Mouse (Mus musculus) embryo, embryonic 11 days (tissue): ENCODE data around the gene Kirrel3.

Experiments
- DNase-seq: peaks from one replicate; pipeline ENCODE4 v3.0.0-alpha.2; 2015

The Kirrel3 gene

GRCm38 (mm10) chr9:34703547-34704300 lies 218.0 kb downstream of the Kirrel3 start:
- no peak for DNase-seq

DNA sequence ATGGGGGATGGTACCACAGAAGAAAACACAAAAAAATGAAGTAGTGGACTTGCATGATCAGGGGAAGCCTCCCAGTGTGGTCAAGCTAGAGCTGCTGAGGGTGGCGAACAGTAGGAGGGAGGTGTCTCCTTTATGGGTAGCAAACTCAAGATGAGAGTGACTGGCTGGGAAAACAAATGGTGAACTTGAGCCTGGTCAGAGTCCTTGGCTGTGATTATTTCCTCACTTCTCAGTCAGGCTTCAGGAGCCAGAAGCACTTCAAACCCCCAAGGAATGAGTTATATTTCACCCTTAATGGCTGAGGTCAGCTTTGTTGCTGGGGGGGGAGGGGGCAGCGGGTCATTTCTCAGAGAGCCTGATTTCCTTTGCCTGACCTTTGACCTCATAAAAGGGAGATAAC lies 218.7 kb downstream of the Kirrel3 start:
- DNase-seq = peak; percentile 41

- DNase-seq = no peak
These were observed 220.7 kb downstream of the Kirrel3 start for GRCm38 (mm10) chr9:34706350-34706873.

DNA sequence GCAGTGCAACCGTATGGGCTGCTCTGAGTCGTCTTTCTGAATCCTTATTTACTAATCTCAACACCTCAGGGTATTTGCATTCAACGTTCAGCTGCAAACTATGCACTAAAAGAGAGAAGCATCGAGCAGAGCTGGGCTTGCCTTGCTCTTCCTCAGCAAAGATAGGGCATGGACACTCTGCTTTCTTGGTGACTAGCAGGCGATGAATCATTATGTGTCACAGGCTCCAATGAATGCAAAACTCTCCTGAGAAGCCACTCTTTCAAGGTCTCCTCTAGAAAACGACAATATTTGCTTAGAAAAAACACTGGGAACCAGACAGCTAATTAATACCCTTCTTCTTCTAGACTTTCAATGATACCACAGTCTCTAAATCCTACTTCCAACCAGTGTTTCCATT lies 223.0 kb downstream of the Kirrel3 start:
- no peak for DNase-seq

GRCm38 (mm10) chr9:34711996-34712395 lies 226.3 kb downstream of the Kirrel3 start:
- DNase-seq = no peak

GRCm38 (mm10) chr9:34712996-34713395 lies 227.3 kb downstream of the Kirrel3 start:
- DNase-seq = no peak

- no peak for DNase-seq
These were observed 227.8 kb downstream of the Kirrel3 start for GRCm38 (mm10) chr9:34713462-34713926.

DNA sequence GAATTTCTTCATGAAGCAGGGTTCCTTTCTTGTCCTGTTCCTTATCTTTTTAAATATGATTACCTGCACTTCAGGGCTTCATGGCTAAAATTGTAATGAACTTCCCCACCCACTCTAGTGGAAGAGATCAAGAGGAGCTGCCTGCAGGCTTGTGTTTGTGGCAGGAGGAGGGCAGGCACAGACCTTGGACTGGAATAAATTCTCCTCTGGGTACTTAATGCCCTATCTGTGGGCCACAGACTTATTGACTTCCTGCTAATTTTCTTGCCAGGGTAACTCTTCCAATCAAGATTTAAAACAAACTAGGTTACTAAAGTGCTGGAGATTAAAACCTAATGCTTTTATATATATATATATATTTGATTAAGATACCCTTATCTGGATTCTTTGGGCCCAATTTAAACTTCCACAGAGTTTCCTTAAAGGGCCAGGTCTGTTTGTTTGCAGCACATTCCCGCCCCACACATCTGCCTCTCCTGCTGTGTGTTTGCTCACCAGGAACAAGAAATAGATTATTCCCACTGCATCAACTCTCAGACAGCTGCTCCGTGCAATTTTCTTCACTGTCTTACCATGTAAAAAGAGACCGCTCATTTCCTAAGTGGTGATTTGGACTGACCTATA lies 229.4 kb downstream of the Kirrel3 start:
- no peak for DNase-seq

GRCm38 (mm10) chr9:34716476-34716875 lies 230.8 kb downstream of the Kirrel3 start:
- DNase-seq = no peak

GRCm38 (mm10) chr9:34721478-34722197 lies 235.9 kb downstream of the Kirrel3 start:
- DNase-seq = peak; percentile 18

DNA sequence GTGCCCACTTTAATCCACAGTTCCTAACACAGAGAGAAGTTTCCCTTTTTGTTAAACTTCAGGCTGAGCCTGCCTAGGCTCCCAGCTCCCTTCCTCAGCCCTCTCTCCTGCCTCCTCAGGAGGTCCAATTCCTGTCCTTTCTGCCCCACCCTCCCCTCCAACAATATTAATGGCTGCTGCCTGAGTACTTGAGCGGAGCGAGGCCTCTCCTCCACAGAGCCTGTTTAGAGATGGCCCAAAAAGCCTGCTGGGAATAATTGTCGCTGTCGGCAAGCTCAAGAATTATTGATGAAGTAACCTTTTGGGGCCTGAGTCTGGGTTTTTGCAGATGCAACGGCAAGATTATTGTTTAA lies 236.5 kb downstream of the Kirrel3 start:
- DNase-seq = peak; percentile 39

- DNase-seq = no peak
These were observed 246.8 kb downstream of the Kirrel3 start for GRCm38 (mm10) chr9:34732507-34732906.

GRCm38 (mm10) chr9:34733579-34733978 lies 247.9 kb downstream of the Kirrel3 start:
- no peak for DNase-seq

DNA sequence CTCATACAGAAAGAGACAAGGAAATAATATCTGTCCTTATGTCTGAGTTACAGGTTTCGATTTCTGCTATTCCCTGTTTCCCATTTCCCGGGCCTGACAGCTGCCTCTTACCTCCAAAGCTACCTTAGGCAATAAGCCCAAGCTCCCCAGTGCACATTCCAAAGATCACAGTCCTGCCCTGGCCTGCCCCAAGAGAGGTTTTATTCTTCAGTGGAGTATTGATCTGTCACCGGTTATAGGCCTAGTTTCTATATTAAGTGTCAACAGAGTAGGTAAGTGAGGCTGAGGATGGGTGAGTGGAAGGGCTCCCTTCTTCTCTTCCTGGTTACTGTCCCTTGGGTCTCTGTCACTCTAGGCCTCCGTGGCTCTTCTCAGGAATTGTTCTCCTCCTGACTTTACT lies 249.3 kb downstream of the Kirrel3 start:
- DNase-seq = no peak

- DNase-seq = no peak
These were observed 253.7 kb downstream of the Kirrel3 start for GRCm38 (mm10) chr9:34739431-34739830.

- no peak for DNase-seq
These were observed 255.1 kb downstream of the Kirrel3 start for GRCm38 (mm10) chr9:34740814-34741213.

GRCm38 (mm10) chr9:34748003-34748402 lies 262.3 kb downstream of the Kirrel3 start:
- peak; percentile 20 for DNase-seq

DNA sequence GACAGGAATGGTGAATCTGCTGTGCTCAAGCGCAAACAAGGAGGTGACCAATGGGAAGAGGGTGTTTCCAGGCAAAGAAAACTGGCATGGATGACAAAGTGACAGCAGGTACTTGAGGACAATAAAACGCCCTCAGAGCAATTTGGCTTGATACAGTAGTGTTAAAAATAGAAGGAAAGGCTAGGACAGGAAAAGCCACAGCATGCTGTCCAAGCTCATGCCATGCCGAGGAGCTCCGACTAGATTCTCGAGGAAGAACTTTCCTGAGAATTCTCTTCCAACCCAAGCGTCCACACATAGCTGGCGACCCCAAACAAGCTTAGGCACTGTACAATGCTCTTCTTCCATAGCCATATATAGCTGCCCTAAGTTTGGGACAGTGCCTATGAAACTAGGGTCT lies 263.5 kb downstream of the Kirrel3 start:
- DNase-seq = no peak

DNA sequence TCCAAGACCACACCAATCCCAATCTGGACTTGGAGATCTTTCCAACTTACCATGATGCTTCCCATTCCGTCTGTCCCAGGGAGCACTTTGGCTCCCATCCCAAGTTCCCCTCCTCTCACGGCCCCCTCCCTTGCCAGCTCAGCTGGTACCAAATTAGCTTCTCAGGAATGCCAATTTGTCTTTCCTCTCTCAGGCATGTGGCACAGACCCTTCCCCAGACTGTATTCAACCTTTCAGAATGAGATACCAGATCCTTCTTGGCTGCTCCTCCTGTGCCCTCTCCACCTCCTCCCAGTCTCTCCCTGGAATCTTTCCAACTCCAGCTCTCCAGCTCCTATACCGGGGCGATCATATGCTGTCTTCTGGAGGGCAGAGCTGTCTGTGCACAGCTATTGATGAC lies 264.2 kb downstream of the Kirrel3 start:
- DNase-seq = no peak

DNA sequence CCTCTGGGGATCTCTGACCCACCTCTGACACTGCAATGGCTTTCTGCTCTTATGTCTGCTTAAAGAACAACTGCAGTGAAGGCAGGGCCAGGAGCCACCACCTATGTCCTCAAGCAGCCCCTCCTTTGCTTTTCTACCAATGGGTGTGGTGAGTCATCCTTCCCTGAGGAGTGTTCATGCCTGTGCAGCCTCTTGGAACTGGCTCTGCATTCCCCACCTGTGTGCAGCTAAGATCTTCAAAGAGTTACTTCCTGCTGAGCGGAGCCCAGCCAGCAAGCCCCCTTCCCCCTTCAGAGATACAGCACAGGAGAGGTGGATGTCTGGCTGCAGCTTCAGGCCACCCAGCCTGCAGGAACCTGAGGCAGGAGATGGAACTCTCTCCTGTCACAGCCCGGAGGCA lies 265.2 kb downstream of the Kirrel3 start:
- no peak for DNase-seq

GRCm38 (mm10) chr9:34752076-34752800 lies 266.5 kb downstream of the Kirrel3 start:
- no peak for DNase-seq

DNA sequence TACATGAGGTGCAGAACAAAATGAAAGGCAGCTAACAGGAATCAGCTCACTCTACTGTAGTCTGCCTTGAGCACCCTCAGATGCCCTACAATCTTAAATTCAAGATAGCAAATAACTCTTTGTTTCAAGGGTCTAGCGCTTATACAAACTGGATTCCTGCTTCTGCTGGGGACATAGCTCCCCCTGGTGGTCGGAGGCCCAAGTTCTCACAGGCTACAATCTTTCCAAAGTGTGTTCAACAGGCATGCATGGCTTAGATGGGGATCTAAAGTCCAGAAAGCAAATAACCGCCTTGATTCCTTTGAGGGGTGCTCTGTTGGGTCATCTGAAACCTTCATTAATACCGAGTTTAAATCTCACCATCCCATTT lies 267.1 kb downstream of the Kirrel3 start:
- peak; percentile 74 for DNase-seq

DNA sequence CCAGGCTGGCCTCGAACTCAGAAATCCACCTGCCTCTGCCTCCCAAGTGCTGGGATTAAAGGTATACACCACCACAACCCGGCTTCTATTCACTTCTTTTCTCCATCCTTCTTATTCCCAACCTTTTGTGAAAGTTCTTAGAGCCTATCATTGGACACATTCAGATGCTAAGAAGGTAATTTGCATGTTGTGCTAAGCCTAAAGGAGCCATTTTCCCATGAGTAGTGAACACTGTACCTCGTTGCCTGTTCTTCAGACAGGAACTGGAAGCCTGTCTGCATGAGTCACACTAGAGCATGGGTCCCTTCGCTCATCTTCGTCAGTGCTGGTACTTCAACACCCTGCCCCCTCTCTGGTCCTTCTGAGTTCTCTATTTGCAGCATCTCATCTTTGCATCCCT lies 268.2 kb downstream of the Kirrel3 start:
- DNase-seq = no peak
